Mouse (Mus musculus): ENCODE measurements at regions not wholly inside any gene's neighbourhood (a gene's known extent, or its start where the extent isn't known, plus 50 kb on each side); places are given as distances from the start of the nearest gene placed in this dataset.

- Histone ChIP-seq H3K36me3 (ENCODE audit: control insufficient read depth in 1 of 2, insufficient read depth in 2 of 2, low read length in 2 of 2) (no peaks in the 10 kb centered on the region), H3K27ac (ENCODE audit: control insufficient read depth, low read depth, low read length) (no peak overlapping the region), H3K9me3 (replicated peaks; ENCODE audit: insufficient read depth, low read length) (no peaks in the 10 kb centered on the region), H3K9ac (ENCODE audit: control insufficient read depth, low read depth, low read length, poor library complexity, severe bottlenecking) (no peak overlapping the region), H3K79me2 (ENCODE audit: control insufficient read depth, insufficient read depth, low read length, poor library complexity) (no peaks in the 10 kb centered on the region), H3K4me1 (ENCODE audit: control insufficient read depth in 1 of 2, insufficient read depth in 2 of 2, low read length in 2 of 2) (no peaks in the 10 kb centered on the region), H3K4me3 (ENCODE audit: control insufficient read depth in 1 of 2, insufficient read depth in 1 of 2, low read depth in 2 of 2, low read length in 2 of 2) (no peak overlapping the region), H3K27me3 (ENCODE audit: control insufficient read depth in 1 of 2, insufficient read depth in 2 of 2, low read length in 2 of 2) (no peaks in the 10 kb centered on the region)
- no peak for TF ChIP-seq JUND (IDR thresholded peaks at IDR 0.05; ENCODE audit: low read depth, low read length)
- DNase-seq (ENCODE audit: low read depth, low spot score) = no peak
Observed at GRCm38 (mm10) chr15:15392300-15393022, 1336.1 kb upstream of the Cdh9 start.
